Mouse (Mus musculus): ENCODE results near the gene Naaladl2. TPM values are rescaled to one million over a fixed set of nuclear protein-coding genes. Genes with fewer than 3 reads are reported as not detected.

Gene Naaladl2
- 0.09 and 0.27 TPM in 2 replicates for polyA plus RNA-seq (2012; rRNA removed)

GRCm38 (mm10) chr3:25143555-25144311 is at the start of gene Naaladl2:
Gene Naaladl2 (minus strand): TSS chr3:25144261.

All from central nervous system, embryonic 18 days (tissue).